Mouse (Mus musculus): ENCODE data around the gene Gm11020. TPM values are rescaled to one million over a fixed set of nuclear protein-coding genes. Genes with fewer than 3 reads are reported as not detected.
A peak's percentile ranks its signal among the peaks of the same experiment; 100 is the strongest.

Gm11020 gene
- polyA plus RNA-seq, 1 experiment, result not detected

GRCm38 (mm10) chr8:104359778-104360456 is 38.5 kb downstream of the Gm11020 start:
- no peak overlapping the region for H3K27ac ChIP-seq (ENCODE audit: insufficient read depth, low read length)
- no peak overlapping the region for H3K4me3 ChIP-seq (ENCODE audit: insufficient read depth, low read length)
- TF ChIP-seq CTCF (IDR thresholded peaks at IDR 0.05; ENCODE audit: extremely low read depth, insufficient read depth, low read length) (no peak), POLR2A (IDR thresholded peaks at IDR 0.05; ENCODE audit: extremely low read depth, insufficient read depth, low read length) (no peak)
- no peaks in the 10 kb centered on the region for H3K4me1 ChIP-seq (ENCODE audit: control insufficient read depth, insufficient read depth, low read length)

- Histone ChIP-seq H3K27ac (ENCODE audit: insufficient read depth, low read length) (no peak overlapping the region), H3K4me3 (ENCODE audit: insufficient read depth, low read length) (no peak overlapping the region), H3K4me1 (ENCODE audit: control insufficient read depth, insufficient read depth, low read length) (peaks cover 8% of the 10 kb centered on the region; the same call in 1 of the 2 replicates)
- no peak for TF ChIP-seq POLR2A (IDR thresholded peaks at IDR 0.05; ENCODE audit: extremely low read depth, insufficient read depth, low read length)
Observed at GRCm38 (mm10) chr8:104365695-104366094, 44.3 kb downstream of the Gm11020 start.

GRCm38 (mm10) chr8:104367398-104367797 is 46.0 kb downstream of the Gm11020 start:
- Histone ChIP-seq H3K4me3 (ENCODE audit: insufficient read depth, low read length) (no peak overlapping the region), H3K4me1 (ENCODE audit: control insufficient read depth, insufficient read depth, low read length) (peaks cover 11% of the 10 kb centered on the region), H3K27ac (ENCODE audit: insufficient read depth, low read length) (no peak overlapping the region)
- TF ChIP-seq CTCF (IDR thresholded peaks at IDR 0.05; ENCODE audit: extremely low read depth, insufficient read depth, low read length) (no peak), POLR2A (IDR thresholded peaks at IDR 0.05; ENCODE audit: extremely low read depth, insufficient read depth, low read length) (no peak)

GRCm38 (mm10) chr8:104369591-104369990 is 48.2 kb downstream of the Gm11020 start:
- peaks cover 12% of the 10 kb centered on the region for H3K4me1 ChIP-seq (ENCODE audit: control insufficient read depth, insufficient read depth, low read length)
- H3K4me3 ChIP-seq (ENCODE audit: insufficient read depth, low read length), result 0 out of 2 replicates have a peak overlapping the region, but pooled peaks have one; percentile 1
- no peak overlapping the region for H3K27ac ChIP-seq (ENCODE audit: insufficient read depth, low read length)
- TF ChIP-seq CTCF (IDR thresholded peaks at IDR 0.05; ENCODE audit: extremely low read depth, insufficient read depth, low read length) (no peak), POLR2A (IDR thresholded peaks at IDR 0.05; ENCODE audit: extremely low read depth, insufficient read depth, low read length) (no peak)

GRCm38 (mm10) chr8:104370071-104370470 is 48.7 kb downstream of the Gm11020 start:
- Histone ChIP-seq H3K27ac (ENCODE audit: insufficient read depth, low read length) (no peak overlapping the region), H3K4me3 (ENCODE audit: insufficient read depth, low read length) (0 out of 2 replicates have a peak overlapping the region, but pooled peaks have one; percentile 1), H3K4me1 (ENCODE audit: control insufficient read depth, insufficient read depth, low read length) (peaks cover 15% of the 10 kb centered on the region)
- TF ChIP-seq CTCF (IDR thresholded peaks at IDR 0.05; ENCODE audit: extremely low read depth, insufficient read depth, low read length) (no peak), POLR2A (IDR thresholded peaks at IDR 0.05; ENCODE audit: extremely low read depth, insufficient read depth, low read length) (no peak)

- Histone ChIP-seq H3K27ac (ENCODE audit: insufficient read depth, low read length) (no peak overlapping the region), H3K4me3 (ENCODE audit: insufficient read depth, low read length) (no peak overlapping the region), H3K4me1 (ENCODE audit: control insufficient read depth, insufficient read depth, low read length) (peaks cover 17% of the 10 kb centered on the region)
- TF ChIP-seq POLR2A (IDR thresholded peaks at IDR 0.05; ENCODE audit: extremely low read depth, insufficient read depth, low read length), result no peak
- no peak for TF ChIP-seq CTCF (IDR thresholded peaks at IDR 0.05; ENCODE audit: extremely low read depth, insufficient read depth, low read length)
Observed at GRCm38 (mm10) chr8:104371121-104371520, 49.8 kb downstream of the Gm11020 start.

Other genes with a start within 250 kb of the Gm11020 start
- gene Cdh5, start 219.9 kb upstream of the Gm11020 start, polyA plus RNA-seq (2012; rRNA removed), result 11.7 and 11.8 TPM in 2 replicates
- gene Bean1, start 151.1 kb upstream of the Gm11020 start, polyA plus RNA-seq (2012; rRNA removed), result 24.7 and 25.0 TPM in 2 replicates
- gene Tk2, start 73.0 kb upstream of the Gm11020 start, polyA plus RNA-seq (2012; rRNA removed), result 46.7 and 48.6 TPM in 2 replicates
- 11.4 and 12.4 TPM in 2 replicates for gene Cklf, start 70.7 kb upstream of the Gm11020 start, polyA plus RNA-seq (2012; rRNA removed)
- not detected in 2 replicates for gene Cmtm2a, start 28.4 kb upstream of the Gm11020 start, polyA plus RNA-seq (2012; rRNA removed)
- gene Gm45711, start 11.5 kb upstream of the Gm11020 start, polyA plus RNA-seq (2012; rRNA removed), result not detected in 2 replicates
- gene Cmtm1, start 11.4 kb upstream of the Gm11020 start, polyA plus RNA-seq (2012; rRNA removed), result not detected in 2 replicates
- gene Cmtm2b, start 663 bp downstream of the Gm11020 start, polyA plus RNA-seq (2012; rRNA removed), result not detected in 2 replicates
- gene Cmtm3, start 17.8 kb downstream of the Gm11020 start, polyA plus RNA-seq (2012; rRNA removed), result 19.8 and 20.4 TPM in 2 replicates
- gene Cmtm4, start 74.2 kb downstream of the Gm11020 start, polyA plus RNA-seq (2012; rRNA removed), result 45.7 and 46.2 TPM in 2 replicates
- 161 and 170 TPM in 2 replicates for gene Dync1li2, start 121.5 kb downstream of the Gm11020 start, polyA plus RNA-seq (2012; rRNA removed)
- gene Terb1, start 188.3 kb downstream of the Gm11020 start, polyA plus RNA-seq (2012; rRNA removed), result 0.69 and 1.2 TPM in 2 replicates
- 75.4 and 76.2 TPM in 2 replicates for gene Nae1, start 213.1 kb downstream of the Gm11020 start, polyA plus RNA-seq (2012; rRNA removed)
- 48.6 and 59.8 TPM in 2 replicates for gene Car7, start 213.1 kb downstream of the Gm11020 start, polyA plus RNA-seq (2012; rRNA removed)

Measured in cortical plate, adult 2 months (tissue).